Mouse (Mus musculus): ENCODE data around the gene Arid1b. TPM values are rescaled to one million over a fixed set of nuclear protein-coding genes. Genes with fewer than 3 reads are reported as not detected.
A peak's percentile ranks its signal among the peaks of the same experiment; 100 is the strongest.

Gene Arid1b
- polyA plus RNA-seq, 1 experiment from 2014 or later = 12.2 TPM

GRCm38 (mm10) chr17:5273118-5273517 is 279.0 kb downstream of the Arid1b start:
- no peak for DNase-seq (ENCODE audit: low spot score, missing footprints)

DNA sequence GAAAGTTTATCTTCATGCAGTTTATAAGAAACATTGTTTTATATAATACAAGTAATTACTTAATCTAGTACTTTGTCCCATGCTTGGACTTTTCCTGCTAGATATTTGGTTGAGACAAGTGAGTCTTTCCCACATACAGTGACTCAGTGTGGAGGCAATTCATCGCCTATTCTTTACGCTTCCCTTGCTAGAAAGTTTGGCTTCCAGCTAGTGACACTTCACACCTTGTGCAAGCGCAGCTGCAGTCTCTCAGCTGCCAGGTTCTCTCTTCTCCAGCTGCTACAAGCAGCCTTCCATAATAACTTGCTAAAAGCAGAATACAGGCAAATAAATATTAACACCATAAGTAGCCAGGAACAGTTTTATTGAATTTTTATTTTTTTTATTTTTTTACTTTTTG is 279.6 kb downstream of the Arid1b start:
- Histone ChIP-seq H3K4me3 (ENCODE audit: low read depth, low read length) (no peak overlapping the region), H3K9ac (ENCODE audit: low read length) (no peak overlapping the region), H3K4me2 (no peak overlapping the region), H3K27me3 (ENCODE audit: control insufficient read depth, insufficient read depth, low read length) (no peaks in the 10 kb centered on the region), H3K4me1 (ENCODE audit: control insufficient read depth, insufficient read depth, low read length) (no peaks in the 10 kb centered on the region), H3K36me3 (ENCODE audit: control insufficient read depth, insufficient read depth, low read length) (peaks cover under 1% of the 10 kb centered on the region; the same call in 1 of the 2 replicates), H3K9me3 (ENCODE audit: control insufficient read depth, low read length) (no peaks in the 10 kb centered on the region), H3K27ac (ENCODE audit: low read depth, low read length) (no peak overlapping the region)
- ATAC-seq (ENCODE audit: low FRiP score) (no peak), DNase-seq (ENCODE audit: low spot score, missing footprints) (no peak)
- WGBS = 85% methylated on average over 3 of the region's 3 CpGs

More at GRCm38 (mm10) chr17:5273118-5273517, 279.0 kb downstream of the Arid1b start:
- Histone ChIP-seq H3K27me3 (ENCODE audit: control insufficient read depth, insufficient read depth, low read length) (no peaks in the 10 kb centered on the region), H3K9me3 (ENCODE audit: control insufficient read depth, low read length) (no peaks in the 10 kb centered on the region), H3K4me1 (ENCODE audit: control insufficient read depth, insufficient read depth, low read length) (no peaks in the 10 kb centered on the region), H3K4me2 (no peak overlapping the region), H3K27ac (ENCODE audit: low read depth, low read length) (no peak overlapping the region), H3K36me3 (ENCODE audit: control insufficient read depth, insufficient read depth, low read length) (no peaks in the 10 kb centered on the region), H3K4me3 (ENCODE audit: low read depth, low read length) (no peak overlapping the region), H3K9ac (ENCODE audit: low read length) (no peak overlapping the region)
- 94% methylated on average over 3 of the region's 3 CpGs for WGBS
- no peak for ATAC-seq (ENCODE audit: low FRiP score)

DNA sequence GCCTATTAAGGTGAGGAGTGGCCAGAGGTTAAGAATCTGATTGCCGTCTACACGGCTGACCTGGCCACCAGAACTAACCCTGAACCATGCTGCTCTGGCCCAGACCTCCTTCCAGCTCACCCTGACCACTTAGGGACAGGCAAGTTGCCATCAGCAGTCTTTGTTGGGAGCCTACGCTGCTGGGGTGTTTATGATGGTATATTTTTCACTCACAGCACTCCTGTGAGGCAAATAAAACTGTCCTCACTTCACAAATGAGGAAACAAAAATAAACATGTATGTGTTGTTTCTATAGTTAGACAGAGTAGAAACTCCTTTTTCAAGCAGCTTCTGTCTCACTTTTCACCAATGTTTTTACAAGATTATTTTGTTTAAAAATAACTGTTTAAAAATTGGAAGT is 280.3 kb downstream of the Arid1b start:
- Histone ChIP-seq H3K4me2 (no peak overlapping the region), H3K27ac (ENCODE audit: low read depth, low read length) (no peak overlapping the region), H3K9me3 (ENCODE audit: control insufficient read depth, low read length) (no peaks in the 10 kb centered on the region), H3K27me3 (ENCODE audit: control insufficient read depth, insufficient read depth, low read length) (no peaks in the 10 kb centered on the region), H3K4me1 (ENCODE audit: control insufficient read depth, insufficient read depth, low read length) (no peaks in the 10 kb centered on the region), H3K36me3 (ENCODE audit: control insufficient read depth, insufficient read depth, low read length) (peaks cover 2% of the 10 kb centered on the region; the same call in 1 of the 2 replicates), H3K4me3 (ENCODE audit: low read depth, low read length) (no peak overlapping the region), H3K9ac (ENCODE audit: low read length) (no peak overlapping the region)
- ATAC-seq (ENCODE audit: low FRiP score) (no peak), DNase-seq (ENCODE audit: low spot score, missing footprints) (no peak)
- WGBS = 93% methylated on average over 3 of the region's 3 CpGs

DNA sequence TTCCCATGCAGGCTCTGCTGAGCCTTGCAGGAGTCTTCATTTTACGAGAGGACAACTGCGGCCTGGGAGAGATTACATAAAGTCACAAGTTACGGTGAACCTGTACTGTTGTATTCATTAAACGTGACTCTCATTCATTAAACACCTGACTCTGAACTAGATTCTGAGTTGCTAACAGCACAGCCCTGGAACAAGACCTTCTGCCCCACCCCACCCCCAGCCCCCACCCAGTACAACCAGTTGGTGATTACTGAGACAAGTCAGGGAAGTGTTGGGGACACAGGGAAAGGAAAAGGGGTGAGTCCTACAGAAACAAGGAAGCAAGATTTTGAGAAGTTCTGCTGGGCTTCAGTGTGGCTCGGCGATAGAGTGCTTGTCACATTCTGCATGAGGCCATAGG is 281.6 kb downstream of the Arid1b start:
- H3K4me2 ChIP-seq = no peak overlapping the region
- DNase-seq (ENCODE audit: low spot score, missing footprints) (no peak), ATAC-seq (ENCODE audit: low FRiP score) (no peak)
- H3K4me1 ChIP-seq (ENCODE audit: control insufficient read depth, insufficient read depth, low read length) = no peaks in the 10 kb centered on the region
- 94% methylated on average over 6 of the region's 6 CpGs for WGBS
- H3K27me3 ChIP-seq (ENCODE audit: control insufficient read depth, insufficient read depth, low read length) = no peaks in the 10 kb centered on the region
- no peak overlapping the region for H3K27ac ChIP-seq (ENCODE audit: low read depth, low read length)
- no peak overlapping the region for H3K9ac ChIP-seq (ENCODE audit: low read length)
- no peak overlapping the region for H3K4me3 ChIP-seq (ENCODE audit: low read depth, low read length)
- H3K36me3 ChIP-seq (ENCODE audit: control insufficient read depth, insufficient read depth, low read length) = peaks cover 2% of the 10 kb centered on the region; the same call in 1 of the 2 replicates
- no peaks in the 10 kb centered on the region for H3K9me3 ChIP-seq (ENCODE audit: control insufficient read depth, low read length)

DNA sequence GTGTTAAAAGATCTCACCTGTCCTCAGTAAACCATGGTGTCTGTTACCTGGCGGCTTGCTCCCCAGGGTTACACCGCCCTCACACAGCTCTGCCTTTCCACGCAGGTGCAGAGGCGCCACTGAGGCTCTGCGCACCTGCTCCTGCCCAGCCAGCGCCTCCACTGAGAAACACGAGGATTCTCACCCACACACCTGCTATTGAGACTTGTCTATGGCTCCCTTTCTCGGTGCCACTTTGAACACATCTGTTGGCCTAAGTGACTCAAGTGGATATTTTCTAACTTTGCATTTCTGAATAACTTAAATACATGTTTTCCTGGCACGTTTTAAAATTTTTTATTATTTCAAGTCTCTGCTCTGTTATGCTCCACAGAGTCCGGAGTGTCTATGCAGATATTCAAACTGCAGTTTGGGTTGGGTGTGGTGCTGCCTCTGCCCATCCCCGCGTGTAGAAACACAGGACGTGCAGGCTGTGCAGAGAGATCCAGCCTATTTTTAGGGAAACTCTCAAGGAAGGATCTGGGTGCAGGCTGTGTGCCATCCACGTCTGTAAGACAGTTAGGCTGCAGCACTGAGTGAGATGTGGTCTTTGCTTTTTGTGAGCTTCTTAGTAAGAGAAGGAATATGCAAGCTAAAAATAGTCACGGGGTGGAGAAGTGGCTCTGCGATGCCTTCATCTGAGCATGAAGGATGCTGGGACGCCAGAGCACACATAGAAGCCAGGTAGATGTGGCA is 283.2 kb downstream of the Arid1b start:
- Histone ChIP-seq H3K4me1 (ENCODE audit: control insufficient read depth, insufficient read depth, low read length) (no peaks in the 10 kb centered on the region), H3K36me3 (ENCODE audit: control insufficient read depth, insufficient read depth, low read length) (peaks cover 2% of the 10 kb centered on the region; the same call in 1 of the 2 replicates), H3K4me2 (no peak overlapping the region), H3K9ac (ENCODE audit: low read length) (no peak overlapping the region), H3K4me3 (ENCODE audit: low read depth, low read length) (no peak overlapping the region), H3K27ac (ENCODE audit: low read depth, low read length) (no peak overlapping the region), H3K9me3 (ENCODE audit: control insufficient read depth, low read length) (no peaks in the 10 kb centered on the region), H3K27me3 (ENCODE audit: control insufficient read depth, insufficient read depth, low read length) (no peaks in the 10 kb centered on the region)
- ATAC-seq (ENCODE audit: low FRiP score) = 0 out of 2 replicates have a peak, but pooled peaks have one; percentile 30
- DNase-seq (ENCODE audit: low spot score, missing footprints) = no peak
- 90% methylated on average over 17 of the region's 17 CpGs for WGBS

GRCm38 (mm10) chr17:5280499-5281053 is 286.4 kb downstream of the Arid1b start:
- Histone ChIP-seq H3K27me3 (ENCODE audit: control insufficient read depth, insufficient read depth, low read length) (no peaks in the 10 kb centered on the region), H3K9ac (ENCODE audit: low read length) (no peak overlapping the region), H3K4me3 (ENCODE audit: low read depth, low read length) (no peak overlapping the region), H3K9me3 (ENCODE audit: control insufficient read depth, low read length) (no peaks in the 10 kb centered on the region), H3K27ac (ENCODE audit: low read depth, low read length) (no peak overlapping the region), H3K4me1 (ENCODE audit: control insufficient read depth, insufficient read depth, low read length) (no peaks in the 10 kb centered on the region), H3K36me3 (ENCODE audit: control insufficient read depth, insufficient read depth, low read length) (peaks cover 2% of the 10 kb centered on the region; the same call in 1 of the 2 replicates), H3K4me2 (no peak overlapping the region)
- 82% methylated on average over 4 of the region's 4 CpGs for WGBS
- ATAC-seq (ENCODE audit: low FRiP score) (no peak), DNase-seq (ENCODE audit: low spot score, missing footprints) (no peak)

DNA sequence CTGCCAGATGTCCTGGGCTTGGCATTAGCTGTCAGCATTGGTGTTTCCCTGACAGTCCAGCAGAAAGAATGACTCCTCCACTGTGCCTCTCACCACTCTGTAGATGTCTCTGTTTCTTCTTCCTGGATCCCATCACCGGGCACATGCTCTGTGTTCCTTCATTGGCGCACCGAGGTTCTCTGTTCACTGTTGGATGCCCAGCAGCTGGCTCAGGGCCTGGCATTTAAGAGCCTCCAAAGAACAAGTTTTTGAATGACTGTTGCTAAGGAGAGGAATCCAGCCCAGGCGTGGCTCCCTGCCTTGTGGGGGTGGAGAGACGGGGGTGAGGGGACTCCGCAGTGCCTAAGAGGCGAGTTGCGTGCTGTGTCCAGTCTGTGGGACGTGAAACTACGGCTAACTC is 290.7 kb downstream of the Arid1b start:
- WGBS = 82% methylated on average over 10 of the region's 10 CpGs
- Histone ChIP-seq H3K9me3 (ENCODE audit: control insufficient read depth, low read length) (no peaks in the 10 kb centered on the region), H3K27ac (ENCODE audit: low read depth, low read length) (no peak overlapping the region), H3K36me3 (ENCODE audit: control insufficient read depth, insufficient read depth, low read length) (no peaks in the 10 kb centered on the region), H3K4me1 (ENCODE audit: control insufficient read depth, insufficient read depth, low read length) (peaks cover 5% of the 10 kb centered on the region), H3K9ac (ENCODE audit: low read length) (no peak overlapping the region), H3K4me2 (no peak overlapping the region), H3K4me3 (ENCODE audit: low read depth, low read length) (no peak overlapping the region), H3K27me3 (ENCODE audit: control insufficient read depth, insufficient read depth, low read length) (no peaks in the 10 kb centered on the region)
- no peak for DNase-seq (ENCODE audit: low spot score, missing footprints)
- no peak for ATAC-seq (ENCODE audit: low FRiP score)

DNA sequence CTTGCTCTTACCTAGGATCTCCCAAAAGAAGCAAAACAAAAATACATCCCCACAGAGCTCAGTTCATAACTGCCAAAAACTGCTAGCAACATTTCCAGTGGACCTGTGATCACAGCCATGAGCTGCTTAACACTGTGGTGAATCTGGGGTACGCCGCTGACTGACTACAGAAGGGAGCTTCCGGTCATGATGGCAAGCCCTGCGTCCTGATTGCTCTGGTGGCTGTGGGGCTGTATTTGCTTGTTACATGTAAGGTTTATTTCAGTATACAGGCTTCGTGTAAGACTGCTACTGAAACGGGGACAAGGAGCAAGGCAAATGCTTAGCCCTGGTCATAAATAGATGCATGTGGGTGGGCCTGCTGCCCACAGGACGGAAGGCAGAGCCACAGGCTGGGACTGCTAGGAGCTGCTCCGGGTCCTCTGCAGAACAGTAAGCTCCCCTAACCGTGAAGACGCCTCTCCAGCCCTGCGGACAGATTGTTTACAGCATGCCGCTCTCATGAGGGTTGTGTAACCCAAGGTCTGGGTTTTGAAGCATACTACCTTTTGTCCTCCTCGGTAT is 291.8 kb downstream of the Arid1b start:
- no peaks in the 10 kb centered on the region for H3K9me3 ChIP-seq (ENCODE audit: control insufficient read depth, low read length)
- H3K4me1 ChIP-seq (ENCODE audit: control insufficient read depth, insufficient read depth, low read length) = peaks cover 5% of the 10 kb centered on the region
- DNase-seq (ENCODE audit: low spot score, missing footprints) (no peak), ATAC-seq (ENCODE audit: low FRiP score) (no peak)
- no peak overlapping the region for H3K9ac ChIP-seq (ENCODE audit: low read length)
- H3K36me3 ChIP-seq (ENCODE audit: control insufficient read depth, insufficient read depth, low read length) = peaks cover under 1% of the 10 kb centered on the region; the same call in 1 of the 2 replicates
- H3K27me3 ChIP-seq (ENCODE audit: control insufficient read depth, insufficient read depth, low read length) = no peaks in the 10 kb centered on the region
- H3K27ac ChIP-seq (ENCODE audit: low read depth, low read length) = no peak overlapping the region
- H3K4me2 ChIP-seq = no peak overlapping the region
- 85% methylated on average over 13 of the region's 13 CpGs for WGBS
- no peak overlapping the region for H3K4me3 ChIP-seq (ENCODE audit: low read depth, low read length)

- H3K27ac ChIP-seq (ENCODE audit: low read depth, low read length) = no peak overlapping the region
Measured at GRCm38 (mm10) chr17:5286571-5287209, 292.6 kb downstream of the Arid1b start.

More at GRCm38 (mm10) chr17:5286571-5287209, 292.6 kb downstream of the Arid1b start:
- Histone ChIP-seq H3K36me3 (ENCODE audit: control insufficient read depth, insufficient read depth, low read length) (peaks cover 3% of the 10 kb centered on the region; the same call in 1 of the 2 replicates), H3K4me3 (ENCODE audit: low read depth, low read length) (no peak overlapping the region), H3K4me1 (ENCODE audit: control insufficient read depth, insufficient read depth, low read length) (peaks cover 5% of the 10 kb centered on the region), H3K9me3 (ENCODE audit: control insufficient read depth, low read length) (no peaks in the 10 kb centered on the region), H3K9ac (ENCODE audit: low read length) (no peak overlapping the region), H3K27me3 (ENCODE audit: control insufficient read depth, insufficient read depth, low read length) (no peaks in the 10 kb centered on the region), H3K4me2 (no peak overlapping the region)
- DNase-seq (ENCODE audit: low spot score, missing footprints) (no peak), ATAC-seq (ENCODE audit: low FRiP score) (no peak)
- whole genome bisulfite sequencing = 87% methylated on average over 15 of the region's 15 CpGs
